Mouse (Mus musculus) layer of hippocampus, postnatal 36 days (tissue): Measurements from ENCODE around the gene Fndc4. TPM values are rescaled to one million over a fixed set of nuclear protein-coding genes. Genes with fewer than 3 reads are reported as not detected.

Experiments
- DNase-seq, 2 experiments: peaks; one replicate each; pipeline ENCODE4 v3.0.0; 2022
- total RNA-seq, 2 experiments: library from RNA; stranded (reverse); gene quantifications; 2 replicates each; pipeline ENCODE4 v1.2.3; 2021

The Fndc4 gene
- total RNA-seq, 2 experiments from 2014 or later: 144 to 187 TPM

DNA sequence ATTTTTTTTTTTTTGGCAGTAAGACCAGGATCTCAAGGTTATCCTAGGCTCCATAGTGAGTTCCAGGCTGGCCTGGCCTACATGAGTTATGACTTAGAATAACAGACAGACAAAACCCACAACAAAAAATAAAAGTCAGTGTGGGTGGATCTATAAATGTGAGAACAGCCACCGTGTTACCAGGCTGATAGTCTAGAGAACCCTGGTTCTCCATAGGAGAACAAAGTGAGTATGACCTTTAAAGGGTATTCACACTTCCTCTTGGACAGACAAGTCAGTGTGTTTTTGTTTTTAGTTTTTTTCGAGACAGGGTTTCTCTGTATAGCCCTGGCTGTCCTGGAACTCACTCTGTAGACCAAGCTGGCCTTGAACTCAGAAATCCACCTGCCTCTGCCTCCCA lies 39.9 kb downstream of the Fndc4 start:
- no peak for DNase-seq

DNA sequence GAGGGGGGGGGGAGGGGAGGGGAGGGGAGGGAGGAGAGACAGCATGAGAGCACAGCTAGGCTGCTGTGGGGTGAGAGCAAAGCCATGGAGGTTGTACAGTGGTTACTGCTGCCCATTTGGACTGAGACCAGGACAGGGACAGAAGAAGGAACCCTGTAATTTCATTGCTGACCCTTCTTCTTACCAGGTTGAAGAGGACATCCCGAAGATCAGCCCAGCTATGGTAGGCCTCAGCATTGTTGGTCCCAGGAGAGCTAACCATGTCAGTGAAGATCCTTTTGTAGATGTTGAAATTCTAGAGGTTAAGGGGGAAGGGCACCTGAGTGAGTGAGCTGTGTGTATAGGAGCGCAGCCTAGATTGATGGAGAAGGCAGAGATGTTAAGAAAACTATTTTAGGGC lies 40.5 kb downstream of the Fndc4 start:
- DNase-seq: no peak

DNA sequence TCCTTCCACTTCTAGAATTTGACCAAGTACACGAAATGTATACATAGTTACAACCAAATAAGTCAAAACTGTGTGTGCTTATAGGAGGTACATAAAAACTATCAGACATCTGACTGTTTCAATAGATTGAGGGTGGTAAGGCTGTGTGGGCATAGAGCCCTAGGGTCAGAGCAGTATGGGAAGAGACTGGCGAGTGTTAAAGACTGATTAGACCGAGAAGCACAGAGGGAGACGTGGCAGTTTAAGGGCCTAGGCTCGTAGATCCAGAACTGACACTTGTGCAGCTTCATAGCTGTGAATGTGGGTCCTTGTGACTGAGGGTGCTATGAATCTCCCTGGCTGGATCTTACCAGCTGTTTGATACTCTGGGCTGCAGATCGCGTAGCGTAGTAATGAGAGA lies 41.0 kb downstream of the Fndc4 start:
- no peak for DNase-seq

DNA sequence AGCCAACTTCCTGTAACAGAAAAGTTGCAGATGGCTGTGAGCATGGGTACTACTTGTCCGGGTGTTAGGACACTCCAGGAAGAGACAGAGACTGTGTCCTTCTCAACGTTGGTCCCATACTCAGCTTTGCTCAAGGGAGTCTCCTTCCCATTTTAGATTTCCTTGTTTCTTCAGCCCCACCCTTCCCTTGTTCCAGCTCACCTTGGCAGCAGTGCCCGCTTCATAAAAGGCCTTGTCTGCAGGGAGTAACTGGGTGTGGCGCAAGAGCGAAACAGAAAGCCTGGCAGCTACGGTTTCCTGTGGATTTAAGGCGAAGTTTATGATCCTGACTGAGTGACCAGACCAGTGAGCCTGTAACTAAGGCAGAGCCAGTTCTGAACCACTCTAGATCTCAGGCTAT lies 41.4 kb downstream of the Fndc4 start:
- no peak for DNase-seq

DNA sequence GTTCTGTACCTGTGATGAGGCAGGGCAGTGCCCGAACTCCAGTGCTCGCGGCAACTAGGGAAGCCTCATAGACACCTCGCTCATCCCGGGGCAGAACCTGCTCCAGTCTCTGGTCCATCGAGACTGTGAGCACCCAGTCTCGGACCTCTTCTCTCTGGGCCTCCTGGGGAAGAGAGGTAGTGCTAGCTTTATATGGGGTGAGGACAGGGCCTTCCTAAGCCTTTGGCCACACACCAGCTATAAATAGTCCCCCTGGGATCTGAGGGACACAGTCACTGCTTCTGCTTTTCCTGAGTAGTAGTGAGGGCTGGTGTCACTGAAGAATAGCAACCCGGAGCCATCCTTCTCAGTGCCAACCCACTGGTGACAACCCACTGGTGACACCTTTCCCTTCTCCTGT lies 42.1 kb downstream of the Fndc4 start:
- DNase-seq: no peak

DNA sequence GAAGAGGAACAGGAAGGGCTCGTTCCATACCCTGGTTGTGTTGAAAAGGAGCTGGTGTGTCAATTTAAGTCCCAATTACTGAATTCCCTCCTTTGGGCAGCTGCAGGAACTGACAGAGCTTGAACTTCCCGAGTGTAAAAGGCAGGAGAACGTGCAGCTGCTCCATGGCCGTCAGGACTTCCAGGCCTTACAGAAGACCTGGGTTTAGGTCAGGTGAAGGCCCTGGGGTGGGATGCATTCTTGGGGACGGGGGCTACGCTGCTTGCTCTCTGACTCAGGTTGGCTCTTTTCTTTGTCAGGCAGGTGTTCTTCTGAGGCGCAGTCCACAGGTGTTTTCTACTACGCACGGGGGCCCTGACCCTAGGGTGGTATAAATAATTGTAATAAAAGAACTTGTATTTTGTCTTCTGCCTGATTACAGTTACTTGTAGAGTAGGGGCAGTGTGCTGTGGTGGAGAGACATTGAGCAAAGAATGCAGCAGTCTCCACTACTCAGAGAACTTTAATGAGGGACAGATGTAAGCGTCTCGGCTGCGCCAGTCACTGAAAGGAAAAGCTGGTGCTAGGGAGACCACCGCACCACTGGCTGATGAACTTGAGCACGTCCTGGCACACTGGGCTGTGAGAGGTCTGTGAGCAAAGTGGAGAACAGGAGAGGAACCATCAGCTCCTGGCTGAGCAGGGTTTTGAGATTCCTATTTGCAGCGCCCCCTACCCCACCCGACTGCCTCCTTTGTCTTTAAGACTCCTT lies 42.9 kb downstream of the Fndc4 start:
- no peak for DNase-seq

DNA sequence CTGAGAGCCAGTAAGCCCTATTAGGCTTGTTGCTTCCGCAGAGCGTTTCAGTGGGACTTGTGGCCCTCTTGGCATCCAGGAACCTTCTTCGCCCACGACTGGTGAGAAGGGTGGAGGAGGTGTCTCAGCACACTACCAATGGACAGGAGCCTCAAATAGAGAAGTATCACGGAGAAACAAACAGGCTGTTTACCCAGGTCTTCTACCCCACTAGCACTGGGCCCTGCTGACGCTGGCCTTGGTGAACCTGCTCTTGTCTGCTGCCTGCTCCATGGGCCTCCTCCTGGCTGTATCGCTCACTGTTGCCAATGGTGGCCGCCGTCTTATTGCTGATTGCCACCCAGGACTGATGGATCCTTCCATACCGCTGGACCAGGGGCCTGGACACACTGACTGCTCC lies 43.7 kb downstream of the Fndc4 start:
- DNase-seq: no peak

DNA sequence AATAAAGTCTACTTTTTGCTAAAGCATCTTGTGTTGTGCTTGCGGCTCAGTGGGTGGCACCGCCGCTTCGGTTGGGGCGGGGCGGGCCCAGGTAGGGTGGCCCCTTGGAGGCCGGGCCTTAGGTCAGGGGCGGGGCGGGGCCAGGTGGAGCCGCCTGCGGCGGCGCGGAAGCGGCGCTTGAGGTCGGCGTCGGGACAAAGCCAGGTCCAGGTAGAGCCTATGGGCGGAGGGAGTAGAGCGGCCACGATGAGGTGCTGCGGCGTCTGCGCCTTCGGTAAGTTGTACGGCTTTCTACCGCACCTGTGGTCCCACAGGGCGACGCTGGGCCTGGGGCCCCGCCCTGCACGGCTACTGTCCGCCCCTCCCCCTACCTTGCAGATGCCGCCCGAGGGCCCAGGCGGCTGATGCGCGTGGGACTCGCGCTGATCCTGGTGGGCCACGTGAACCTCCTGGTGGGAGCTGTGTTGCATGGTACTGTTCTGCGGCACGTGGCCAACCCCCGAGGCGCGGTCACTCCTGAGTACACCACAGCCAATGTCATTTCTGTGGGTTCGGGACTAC lies 44.3 kb downstream of the Fndc4 start, which contains the start of gene Krtcap3:
Krtcap3 (plus strand) TSS at position 151 of the 561 bp plus-strand sequence.
- no peak for DNase-seq

DNA sequence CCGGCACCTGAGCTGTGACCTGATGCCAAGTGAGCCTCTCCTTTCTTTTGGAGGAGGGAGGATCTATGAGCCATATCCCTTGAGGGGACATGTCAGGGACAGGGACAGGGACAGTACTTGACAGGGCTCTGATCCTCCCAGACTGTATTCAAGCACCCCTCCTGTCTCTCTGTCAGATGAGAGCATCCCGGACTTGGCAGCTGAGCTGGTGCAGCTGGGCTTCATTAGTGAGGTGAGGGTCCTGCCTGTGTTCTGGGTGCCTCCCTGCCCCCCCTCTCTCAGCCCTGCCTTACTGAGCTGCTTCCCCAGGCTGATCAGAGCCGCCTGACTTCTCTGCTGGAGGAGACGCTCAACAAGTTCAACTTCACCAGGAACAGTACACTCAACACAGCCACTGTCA lies 45.2 kb downstream of the Fndc4 start:
- no peak for DNase-seq

Other genes with a start within 250 kb of the Fndc4 start
- gene Atraid, start 247.8 kb downstream of the Fndc4 start, total RNA-seq: 10 to 100 TPM; 73.7 to 77.5 TPM
- 10 to 100 TPM; 13.7 to 14.2 TPM for gene Slc5a6, start 247.2 kb downstream of the Fndc4 start, total RNA-seq
- 10 to 100 TPM; 22.3 to 25.5 TPM for gene Cad, start 241.3 kb downstream of the Fndc4 start, total RNA-seq
- gene Dnajc5g, start 189.8 kb downstream of the Fndc4 start, total RNA-seq: not detected
- 10 to 100 TPM; 73.6 to 76.8 TPM for gene Slc30a3, start 187.8 kb downstream of the Fndc4 start, total RNA-seq
- not detected for gene Trim54, start 179.4 kb downstream of the Fndc4 start, total RNA-seq
- gene Ucn, start 157.3 kb downstream of the Fndc4 start, total RNA-seq: not detected
- gene Mpv17, start 141.8 kb downstream of the Fndc4 start, total RNA-seq: 10 to 100 TPM; 61.2 to 62.2 TPM
- gene Gm29609, start 116.2 kb downstream of the Fndc4 start, total RNA-seq: 1 to 10 TPM; 3.2 to 3.4 TPM
- gene Gtf3c2, start 115.9 kb downstream of the Fndc4 start, total RNA-seq: 10 to 100 TPM; 58.5 to 66.8 TPM
- 10 to 100 TPM; 77.0 to 83.7 TPM for gene Snx17, start 102.9 kb downstream of the Fndc4 start, total RNA-seq
- gene Eif2b4, start 102.7 kb downstream of the Fndc4 start, total RNA-seq: 10 to 100 TPM; 38.7 to 46.9 TPM
- gene Zfp513, start 93.8 kb downstream of the Fndc4 start, total RNA-seq: 10 to 100 TPM; 29.2 to 30.4 TPM
- gene Ppm1g, start 75.4 kb downstream of the Fndc4 start, total RNA-seq: 10 to 100 TPM; 74.4 to 75.3 TPM
- gene Nrbp1, start 55.2 kb downstream of the Fndc4 start, total RNA-seq: 10 to 100 TPM; 81.6 to 84.8 TPM
- gene Gm9970, start 54.8 kb downstream of the Fndc4 start, total RNA-seq: not detected
- 1 to 10 TPM; 3.0 to 3.7 TPM for gene Krtcap3, start 44.4 kb downstream of the Fndc4 start, total RNA-seq
- 10 to 100 TPM; 69.1 to 93.8 TPM for gene Ift172, start 5.0 kb downstream of the Fndc4 start, total RNA-seq
- under 1 TPM in 1 of 2 experiments, not detected in 1; 0.10 TPM for gene Gckr, start 1.4 kb upstream of the Fndc4 start, total RNA-seq
- 10 to 100 TPM; 46.2 to 47.9 TPM for gene Zfp512, start 156.4 kb upstream of the Fndc4 start, total RNA-seq
- under 1 TPM in 1 of 2 experiments, not detected in 1; 0.20 TPM for gene 4930548H24Rik, start 189.7 kb upstream of the Fndc4 start, total RNA-seq
- gene Gpn1, start 198.7 kb upstream of the Fndc4 start, total RNA-seq: 10 to 100 TPM; 32.5 to 34.0 TPM
- 10 to 100 TPM; 55.7 to 57.1 TPM for gene Slc4a1ap, start 230.9 kb upstream of the Fndc4 start, total RNA-seq
- 10 to 100 TPM; 17.7 to 19.5 TPM for gene Supt7l, start 231.7 kb upstream of the Fndc4 start, total RNA-seq